In genomic region chr3:96410966-96411365, GRCm38 (mm10) we compare ENCODE assay signal across 26 mouse cellular contexts. TPM values are rescaled to one million over a fixed set of nuclear protein-coding genes. Genes with fewer than 3 reads are reported as not detected.
DNase-seq lines count a peak whose midpoint lies in the region; ATAC-seq and TF ChIP-seq lines count a peak whose summit lies in the region.
"Had no signal": no experiment of that assay in that cellular context is flagged by ENCODE, and none has a peak within 500 bp of the region (broad histone marks: within the 10 kb centered on the region; RNA-seq: fewer than 3 reads in every experiment).

No protein-coding gene starts in this region.

- peak; percentile 60 for DNase-seq in adrenal gland, adult 2 months
- DNase-seq in adrenal gland, adult 8-10 months, result no peak
- DNase-seq in lung, postnatal 0 days (ENCODE audit: low spot score), result no peak
- DNase-seq in lung, postnatal 25 days (ENCODE audit: low spot score), result no peak
- DNase-seq in NIH3T3 (ENCODE audit: low read depth), result peak; percentile 36
- peak; percentile 37 for DNase-seq in splenic B cell, adult 2 months (ENCODE audit: low read depth, low spot score)
- DNase-seq in embryo, embryonic 10.5 days (ENCODE audit: low spot score), result no peak
- no peak for DNase-seq in spleen, postnatal 14 days (ENCODE audit: low spot score in 2 of 2)
- DNase-seq: cerebellum, adult 11-12 months; heart, postnatal 36 days; layer of hippocampus, adult 9-11 months; lung, postnatal 14 days; retina, postnatal 1 day; thymus, postnatal 36 days had no signal

- H3K36me3 ChIP-seq in lung, postnatal 0 days (ENCODE audit: insufficient read depth, low read length), result no peaks in the 10 kb centered on the region
- no peaks in the 10 kb centered on the region for H3K36me3 ChIP-seq in splenic B cell, adult 2 months (ENCODE audit: control insufficient read depth, insufficient read depth, low read length, poor library complexity, severe bottlenecking)
- H3K36me3 ChIP-seq: embryonic facial prominence, embryonic 15.5 days; forebrain, embryonic 12.5 days; heart, embryonic 12.5 days; kidney, embryonic 15.5 days; neural tube, embryonic 15.5 days; stomach, embryonic 15.5 days had no signal

- no peak overlapping the region for H3K9ac ChIP-seq in lung, postnatal 0 days (replicated peaks; ENCODE audit: low read depth)
- H3K9ac ChIP-seq: embryonic facial prominence, embryonic 15.5 days; forebrain, embryonic 12.5 days; heart, embryonic 12.5 days; kidney, embryonic 15.5 days; neural tube, embryonic 15.5 days; stomach, embryonic 15.5 days had no signal

- no peak overlapping the region for H3K4me3 ChIP-seq in lung, postnatal 0 days (ENCODE audit: low read depth, low read length)
- H3K4me3 ChIP-seq: embryonic facial prominence, embryonic 15.5 days; forebrain, embryonic 12.5 days; heart, embryonic 12.5 days; kidney, embryonic 15.5 days; neural tube, embryonic 15.5 days; stomach, embryonic 15.5 days had no signal

- ATAC-seq in lung, postnatal 0 days, result no peak

- 0 out of 2 replicates have a peak, but pooled peaks cover 2% of the 10 kb centered on the region for H3K4me1 ChIP-seq in lung, postnatal 0 days (ENCODE audit: insufficient read depth, low read depth, low read length)

- TF ChIP-seq EP300 in lung, postnatal 0 days (IDR thresholded peaks at IDR 0.05), result no peak

- H3K27me3 ChIP-seq in lung, postnatal 0 days (replicated peaks; ENCODE audit: insufficient read depth, low read length), result peaks cover 14% of the 10 kb centered on the region
- no peaks in the 10 kb centered on the region for H3K27me3 ChIP-seq in splenic B cell, adult 2 months (ENCODE audit: control insufficient read depth, insufficient read depth, low read length, poor library complexity, severe bottlenecking)

- 82% methylated on average over 5 of the region's 5 CpGs for WGBS in lung, postnatal 0 days

- H3K9me3 ChIP-seq in lung, postnatal 0 days (ENCODE audit: low read length), result no peaks in the 10 kb centered on the region
- H3K9me3 ChIP-seq: embryonic facial prominence, embryonic 15.5 days; forebrain, embryonic 12.5 days; heart, embryonic 12.5 days; neural tube, embryonic 15.5 days; stomach, embryonic 15.5 days had no signal

- H3K4me2 ChIP-seq in lung, postnatal 0 days (replicated peaks; ENCODE audit: low read depth, low read length), result no peak overlapping the region
- H3K4me2 ChIP-seq: embryonic facial prominence, embryonic 15.5 days; forebrain, embryonic 12.5 days; heart, embryonic 12.5 days; kidney, embryonic 15.5 days; neural tube, embryonic 15.5 days; stomach, embryonic 15.5 days had no signal

- TF ChIP-seq CTCF in lung, postnatal 0 days (IDR thresholded peaks at IDR 0.05), result 0 out of 2 replicates have a peak, but pooled peaks have one; percentile 11

- H3K27ac ChIP-seq in lung, postnatal 0 days (ENCODE audit: low read length), result no peak overlapping the region
- H3K27ac ChIP-seq: embryonic facial prominence, embryonic 15.5 days; forebrain, embryonic 12.5 days; kidney, embryonic 15.5 days; neural tube, embryonic 15.5 days; stomach, embryonic 15.5 days had no signal

RNA-seq across cellular contexts. Expression of gene BC107364, which starts 41.1 kb away (rescaled TPM):
- not detected for total RNA-seq in adrenal gland, adult 2 months (2021)
- polyA plus RNA-seq in adrenal gland, adult 2 months (2012; rRNA removed), result not detected in 2 replicates
- not detected for total RNA-seq in adrenal gland, adult 8-10 months (2022)
- 0.12 and 0.19 TPM in 2 replicates for polyA plus RNA-seq in lung, postnatal 0 days (2015; fragmentation: Nextera tagmentation; extraction: Ambion mirVana)
- total RNA-seq: heart, postnatal 36 days; left cerebral cortex, postnatal 25 days; liver, adult 2 months had no signal
- polyA plus RNA-seq: C2C12; cortical plate, adult 2 months; forebrain, embryonic 12.5 days; gonadal fat pad, adult 2 months; kidney, embryonic 15.5 days; liver, adult 2 months; neural tube, embryonic 15.5 days; small intestine, adult 2 months had no signal

Comparison
In these comparisons a context has a peak if more than half of its experiments do, and no peak if none do; other contexts are left out.
1. DNase-seq: peak in adrenal gland, adult 2 months (single experiment), NIH3T3 (single experiment) and splenic B cell, adult 2 months (single experiment); none in adrenal gland, adult 8-10 months (single experiment), lung, postnatal 0 days (single experiment), lung, postnatal 25 days (single experiment), embryo, embryonic 10.5 days (single experiment) and spleen, postnatal 14 days (0 of 2).